Mouse (Mus musculus): ENCODE data around the gene Dcn.

The Dcn gene

DNA sequence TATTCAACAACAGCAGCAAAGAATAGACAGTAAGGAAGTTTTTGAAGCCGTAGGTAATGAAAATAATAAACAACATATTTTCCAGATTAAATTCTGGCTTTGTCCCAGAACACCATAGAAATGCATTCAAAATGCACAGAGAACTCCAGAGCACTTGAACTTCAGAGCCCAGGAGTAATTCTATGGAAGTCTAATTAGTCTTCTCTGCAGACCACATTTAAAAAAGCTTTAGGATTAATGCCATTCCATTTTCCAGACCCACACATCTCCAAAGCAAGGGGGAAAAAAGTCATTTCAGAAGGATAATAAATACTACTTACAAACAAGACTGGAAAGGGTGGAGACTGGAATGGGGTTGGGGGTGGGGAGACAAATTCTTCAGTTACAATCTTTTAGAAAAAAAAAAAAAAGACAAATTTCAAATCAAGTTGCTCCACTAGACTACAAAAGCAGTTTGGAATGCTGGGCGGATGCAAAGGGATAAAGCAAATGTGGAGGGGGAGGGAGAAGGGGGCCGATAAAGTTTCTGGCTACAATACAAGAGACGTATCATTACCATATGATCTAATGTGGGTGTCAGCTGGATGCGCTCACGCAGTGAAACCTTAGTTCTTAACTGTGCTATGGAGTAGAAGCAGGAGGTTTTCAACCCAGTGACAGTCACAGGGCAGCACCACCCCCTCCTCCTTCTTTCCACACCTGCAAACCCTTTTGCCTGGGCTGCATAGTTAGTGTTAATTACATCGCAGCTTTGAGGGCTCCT is at the start of gene Dcn:
Gene Dcn, plus strand, starts transcription at position 606 of the 763 bp plus-strand sequence.
- peak; percentile 54 for DNase-seq (ENCODE audit: low spot score)

GRCm38 (mm10) chr10:97436662-97437061 is 42.7 kb upstream of the Dcn start:
- DNase-seq (ENCODE audit: low spot score): peak; percentile 56

DNA sequence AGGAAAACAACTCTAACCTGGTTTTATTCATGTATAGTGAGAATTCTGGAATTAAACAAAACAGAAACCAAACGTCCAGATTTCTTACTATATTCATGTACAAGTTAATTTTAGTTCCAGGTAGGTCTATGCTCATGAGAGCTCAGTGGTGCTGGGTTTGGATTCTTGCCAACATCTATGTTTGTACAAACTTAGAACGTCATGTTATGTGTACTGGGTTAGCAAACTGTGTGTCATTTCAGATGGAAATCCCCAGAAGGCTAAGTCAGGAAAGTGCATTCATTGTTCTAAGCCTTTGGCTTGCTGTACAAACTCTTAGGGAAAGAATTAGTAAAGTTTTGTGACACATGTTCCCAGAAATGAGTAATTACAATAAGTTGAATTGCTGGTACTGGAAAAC is 37.1 kb upstream of the Dcn start:
- DNase-seq (ENCODE audit: low spot score): no peak

GRCm38 (mm10) chr10:97446486-97446885 is 32.9 kb upstream of the Dcn start:
- DNase-seq (ENCODE audit: low spot score): no peak

DNA sequence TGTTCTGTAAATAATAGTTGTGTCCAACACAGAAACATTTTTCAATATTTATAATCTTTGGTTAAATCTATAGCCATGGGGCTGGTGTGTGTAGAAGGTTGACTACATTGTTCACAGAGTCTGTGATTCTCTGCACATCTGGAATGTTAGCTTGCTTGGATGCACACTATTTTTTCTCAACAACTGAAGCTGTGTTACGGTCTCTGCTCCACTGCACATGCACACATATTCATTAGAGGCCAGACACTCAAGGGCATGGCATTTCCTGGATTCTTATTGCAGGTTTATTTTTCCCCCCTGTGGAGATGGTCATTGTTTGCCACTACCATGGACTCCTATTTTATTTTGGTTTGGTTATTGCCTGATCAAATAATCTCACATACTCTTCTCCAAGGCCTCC is 26.5 kb upstream of the Dcn start:
- no peak for DNase-seq (ENCODE audit: low spot score)

GRCm38 (mm10) chr10:97453529-97453928 is 25.9 kb upstream of the Dcn start:
- no peak for DNase-seq (ENCODE audit: low spot score)

- no peak for DNase-seq (ENCODE audit: low spot score)
Measured at GRCm38 (mm10) chr10:97456993-97457392, 22.4 kb upstream of the Dcn start.

DNA sequence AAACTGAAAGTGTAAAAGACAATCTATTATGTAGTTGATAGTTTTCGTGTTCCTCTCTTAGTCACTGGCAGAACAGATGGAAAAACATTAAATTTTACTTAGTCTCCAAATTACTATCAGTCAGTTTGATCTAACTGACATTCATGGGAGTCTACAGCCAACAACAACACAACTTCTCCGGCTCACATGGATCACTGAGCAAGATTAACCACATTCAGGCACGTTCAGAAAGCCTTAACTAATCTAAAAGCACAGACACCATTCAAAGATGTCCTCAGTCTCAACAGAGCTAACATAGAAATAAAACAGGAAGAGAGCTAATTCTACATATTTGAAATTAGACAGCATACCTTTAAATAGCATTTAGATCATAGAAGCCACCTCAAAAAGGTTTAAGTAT is 12.6 kb upstream of the Dcn start:
- no peak for DNase-seq (ENCODE audit: low spot score)

DNA sequence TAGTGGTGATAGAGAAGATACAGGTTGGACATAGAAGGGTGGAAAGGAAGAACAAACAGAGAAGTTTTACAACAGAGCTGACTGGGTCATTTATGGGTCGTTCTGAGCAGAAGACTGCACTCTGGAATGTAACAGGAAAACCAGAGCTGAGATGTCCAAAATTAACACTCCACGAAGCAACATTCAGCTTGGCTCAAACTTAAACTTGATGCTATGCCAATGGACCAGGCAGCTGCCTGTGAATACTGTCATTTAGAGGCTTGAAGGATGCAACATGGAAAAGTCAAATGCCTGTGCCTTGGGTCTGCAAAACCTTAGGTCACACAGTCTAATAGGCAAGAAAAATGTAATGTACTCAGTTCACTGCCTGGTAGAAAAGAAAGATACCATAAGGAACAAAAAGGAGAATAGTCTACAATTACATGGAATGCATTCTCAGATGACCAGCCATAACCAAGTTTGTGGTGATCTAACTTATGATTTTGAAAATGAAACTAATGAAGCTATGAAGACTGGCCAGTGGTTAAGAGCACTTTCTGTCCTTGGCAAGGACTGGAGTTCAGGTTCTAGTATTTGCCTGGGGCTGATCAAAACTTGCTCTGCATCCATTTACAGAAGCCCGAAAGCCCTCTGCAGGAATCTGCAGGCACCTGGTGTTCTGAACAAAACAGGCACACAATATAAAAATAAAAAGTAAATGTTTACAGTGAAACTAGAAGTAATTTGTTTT is 9.8 kb upstream of the Dcn start:
- DNase-seq (ENCODE audit: low spot score): peak; percentile 66

GRCm38 (mm10) chr10:97475460-97475859 is 3.9 kb upstream of the Dcn start:
- no peak for DNase-seq (ENCODE audit: low spot score)

GRCm38 (mm10) chr10:97478259-97478658 is 1.1 kb upstream of the Dcn start:
- DNase-seq (ENCODE audit: low spot score): peak; percentile 56

DNA sequence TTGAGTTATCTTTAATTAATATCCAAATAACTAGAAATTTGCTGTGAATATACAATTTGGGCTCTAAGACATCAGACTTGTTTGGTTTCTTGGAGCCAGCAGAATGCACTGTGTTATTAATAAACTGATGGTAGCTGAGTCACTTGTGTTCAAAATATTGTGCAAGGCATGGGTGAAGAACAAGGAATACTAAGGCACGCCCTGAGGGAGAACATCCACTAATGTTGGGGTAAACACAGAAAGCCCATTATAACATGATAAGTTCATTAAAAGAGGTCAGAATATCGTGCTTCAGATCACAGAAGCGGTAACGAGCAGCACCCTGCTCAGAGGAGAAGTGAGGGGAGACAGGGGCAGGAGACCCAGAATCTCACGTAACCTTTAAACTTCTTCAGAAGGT is 2.7 kb downstream of the Dcn start:
- no peak for DNase-seq (ENCODE audit: low spot score)

DNA sequence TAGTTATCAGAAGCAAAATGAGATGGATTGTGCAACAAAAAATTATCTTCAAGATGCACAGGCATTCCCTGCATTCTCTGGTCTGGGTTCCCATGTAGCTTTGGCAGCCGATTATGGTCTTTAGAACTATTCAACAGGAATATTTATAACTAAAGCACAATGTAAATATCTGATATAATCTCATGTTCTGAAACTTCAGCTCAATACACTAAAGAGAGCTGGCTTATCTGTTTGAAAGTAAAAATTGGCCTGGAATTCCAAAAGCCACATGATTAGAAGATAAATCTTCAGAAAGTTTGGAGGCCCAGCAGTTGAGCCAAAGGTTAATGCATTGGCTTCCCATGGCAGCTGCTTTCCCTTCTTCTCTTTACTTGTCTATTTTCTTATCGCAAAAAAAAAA is 4.6 kb downstream of the Dcn start:
- DNase-seq (ENCODE audit: low spot score): peak; percentile 36

- DNase-seq (ENCODE audit: low spot score): peak; percentile 42
Measured at GRCm38 (mm10) chr10:97485151-97485550, 5.7 kb downstream of the Dcn start.

DNA sequence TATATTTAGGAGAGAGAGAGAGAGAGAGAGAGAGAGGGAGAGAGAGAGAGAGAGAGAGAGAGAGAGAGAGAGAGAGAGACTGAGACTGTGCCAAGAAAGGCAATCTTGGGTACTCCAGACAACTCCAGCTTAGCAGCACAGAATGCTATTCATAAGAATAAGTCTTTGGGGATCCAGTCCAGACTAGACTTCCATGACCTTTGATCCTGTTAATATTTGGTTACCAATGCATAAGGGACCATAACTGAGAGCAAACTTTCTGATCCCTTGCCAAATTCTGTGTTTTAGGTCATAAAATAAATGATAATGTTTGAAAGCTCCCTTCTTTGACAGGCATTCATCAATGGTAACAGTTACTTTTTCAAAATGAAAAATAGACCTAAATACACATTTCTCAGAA is 6.7 kb downstream of the Dcn start:
- DNase-seq (ENCODE audit: low spot score): no peak

- DNase-seq (ENCODE audit: low spot score): no peak
Measured at GRCm38 (mm10) chr10:97487269-97487989, 8.0 kb downstream of the Dcn start.

DNA sequence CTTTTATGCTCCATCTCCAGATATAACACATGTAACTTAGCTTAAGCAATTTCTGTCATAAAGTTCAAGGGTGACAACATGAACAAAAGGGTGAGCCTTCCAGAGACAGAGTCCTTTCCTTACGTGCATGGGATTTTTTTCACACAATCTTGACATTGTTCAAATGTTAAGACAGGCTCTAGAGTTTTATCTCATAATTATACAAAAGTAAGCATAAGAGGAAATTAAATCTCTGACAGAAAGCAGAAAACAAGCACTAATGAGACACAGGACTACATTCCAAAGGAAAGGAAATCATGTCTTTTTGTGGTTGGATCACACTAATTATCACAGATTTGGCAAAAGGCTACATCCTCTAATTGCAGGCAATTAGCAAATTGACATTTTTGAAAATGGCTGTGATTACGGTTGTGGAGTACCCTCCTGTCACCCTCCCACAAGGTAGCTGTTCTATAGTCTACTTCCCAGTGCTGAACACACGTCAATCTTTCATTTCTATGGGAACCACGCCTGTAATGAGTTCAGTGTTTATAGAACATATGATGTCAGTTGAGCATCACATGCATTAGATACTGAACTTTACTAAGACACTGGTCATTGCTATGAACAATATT is 13.1 kb downstream of the Dcn start:
- no peak for DNase-seq (ENCODE audit: low spot score)

- DNase-seq (ENCODE audit: low spot score): no peak
Measured at GRCm38 (mm10) chr10:97497646-97498045, 18.2 kb downstream of the Dcn start.

GRCm38 (mm10) chr10:97523366-97523765 is 44.0 kb downstream of the Dcn start:
- DNase-seq (ENCODE audit: low spot score): no peak

- no peak for DNase-seq (ENCODE audit: low spot score)
Measured at GRCm38 (mm10) chr10:97535697-97536096, 56.3 kb downstream of the Dcn start.

DNA sequence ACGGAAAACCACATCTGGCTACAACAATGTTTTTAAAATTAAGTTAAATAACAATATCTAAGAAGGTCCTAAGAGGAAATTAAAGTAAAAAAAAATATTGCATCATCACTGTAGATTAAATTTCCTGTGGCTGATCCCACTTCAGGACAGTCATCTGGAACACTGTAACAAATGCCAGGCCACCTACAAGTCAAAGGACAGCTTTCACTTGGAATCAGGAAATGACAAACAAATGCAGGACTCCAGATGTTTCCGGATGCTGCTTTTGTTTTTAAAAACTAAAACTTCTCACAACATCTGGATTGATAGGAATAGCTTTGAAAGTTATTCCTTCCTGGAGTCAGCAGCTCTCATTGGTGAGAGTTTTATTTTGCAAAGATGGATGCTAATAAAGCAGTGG is 57.5 kb downstream of the Dcn start:
- peak; percentile 22 for DNase-seq (ENCODE audit: low spot score)

DNA sequence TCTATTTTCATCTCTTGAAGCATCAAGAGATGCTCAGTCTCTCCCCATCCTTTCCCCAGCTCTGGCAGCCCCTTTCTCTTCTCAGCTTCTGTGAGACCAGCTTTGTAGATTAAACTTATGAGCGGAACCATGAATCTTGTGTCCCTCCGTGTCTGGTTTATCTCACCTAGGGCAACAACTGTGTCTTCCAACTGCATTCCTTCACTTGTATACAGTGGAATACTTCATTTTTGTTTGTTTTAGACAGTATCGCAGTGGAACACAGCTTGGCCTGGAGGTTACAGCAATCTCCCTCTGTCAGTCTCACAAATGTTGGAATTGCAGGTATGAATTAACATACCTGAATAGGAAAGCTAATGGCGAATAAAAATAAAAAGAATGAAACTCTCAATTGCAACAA is 58.8 kb downstream of the Dcn start:
- DNase-seq (ENCODE audit: low spot score): no peak

DNA sequence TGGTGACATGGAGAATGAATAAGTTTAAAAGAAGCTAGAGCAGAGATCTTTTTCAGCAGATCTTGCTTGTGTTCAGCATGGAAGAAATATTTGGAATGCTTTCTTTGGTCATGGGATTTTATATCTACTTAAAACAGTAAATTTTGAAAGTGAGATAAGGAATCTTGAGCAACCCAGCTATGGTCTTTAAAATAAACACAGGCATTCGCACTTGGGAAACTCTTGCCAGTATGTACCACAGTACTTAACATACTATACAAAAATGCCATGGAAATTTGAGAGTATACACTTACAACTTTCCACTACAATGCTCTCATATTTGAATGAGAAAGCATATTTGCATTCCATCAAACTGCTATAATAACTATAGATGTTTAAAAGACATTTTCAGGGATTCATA is 68.3 kb downstream of the Dcn start:
- DNase-seq (ENCODE audit: low spot score): no peak
